Mouse (Mus musculus): ENCODE results near the gene Mmab. TPM values are rescaled to one million over a fixed set of nuclear protein-coding genes. Genes with fewer than 3 reads are reported as not detected.
A peak's percentile ranks its signal among the peaks of the same experiment; 100 is the strongest.

Gene Mmab
- 18.9 and 22.8 TPM in 2 replicates for polyA plus RNA-seq (2015; fragmentation: Nextera tagmentation; extraction: Ambion mirVana)

DNA sequence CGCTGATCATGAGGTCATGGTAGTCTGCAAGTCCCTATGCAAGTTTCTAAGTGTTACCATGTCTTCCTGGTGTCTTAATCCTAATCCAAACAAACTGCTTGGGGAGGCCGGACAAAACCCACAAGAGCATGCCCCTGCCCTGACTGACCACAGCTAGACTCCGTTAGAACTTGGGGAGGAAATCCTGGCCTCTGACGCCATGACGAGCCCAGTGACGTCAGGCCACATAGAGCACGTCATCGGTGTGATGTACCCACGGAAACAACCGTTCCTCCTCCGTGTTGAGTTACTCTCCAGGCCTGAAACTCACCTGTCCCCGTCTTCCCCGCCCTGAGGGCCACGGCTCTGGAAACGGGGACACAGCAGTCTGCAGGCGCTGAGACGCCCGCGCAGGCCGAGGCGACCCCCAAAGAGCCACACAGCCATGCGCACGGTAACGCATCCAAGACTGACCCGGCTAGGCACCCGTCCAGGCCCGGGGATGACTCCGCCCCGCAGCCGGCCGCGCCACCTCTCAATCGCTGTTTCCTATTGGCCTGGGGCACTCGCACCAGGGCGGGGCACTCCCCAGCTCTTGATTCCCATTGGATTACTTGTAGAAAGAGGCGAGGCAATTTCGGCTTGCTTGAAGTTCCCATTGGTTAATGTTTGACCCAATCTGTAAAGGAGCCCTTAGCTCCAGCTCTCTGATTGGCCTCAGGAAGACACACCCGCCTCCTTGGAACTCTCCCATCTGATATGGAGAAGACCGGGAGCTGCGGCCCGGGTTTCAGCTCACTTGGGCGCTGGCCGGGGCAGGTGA, at the start of gene Mmab, which contains the start of gene Mvk:
Mmab (minus strand) TSS at position 495 of the 802 bp plus-strand sequence.
Mvk (plus strand) TSS at position 704 of the 802 bp plus-strand sequence.
- DNase-seq (ENCODE audit: low spot score) (peak; percentile 100), ATAC-seq (replicated peaks; ENCODE audit: low FRiP score, low read depth) (peak; percentile 98)
- peak within 1 kb of the TSS; percentile 57 for H3K27ac ChIP-seq
- 0 out of 2 replicates have a peak, but pooled peaks cover 4% of the 10 kb centered on the region for H3K36me3 ChIP-seq (ENCODE audit: insufficient read depth, low read length)
- WGBS, result 2% methylated on average over 43 of the region's 43 CpGs
- H3K27me3 ChIP-seq (ENCODE audit: insufficient read depth, low read length), result no peaks in the 10 kb centered on the region
- peaks cover 12% of the 10 kb centered on the region for H3K4me1 ChIP-seq (replicated peaks; ENCODE audit: insufficient read depth, low read length)
- peak within 1 kb of the TSS; percentile 74 for H3K4me3 ChIP-seq (replicated peaks; ENCODE audit: low read depth, low read length)
- H3K4me2 ChIP-seq (ENCODE audit: low read length), result peak within 1 kb of the TSS; percentile 74
- H3K9me3 ChIP-seq (replicated peaks; ENCODE audit: low read length), result no peaks in the 10 kb centered on the region
- no peak for TF ChIP-seq CTCF (IDR thresholded peaks at IDR 0.05; ENCODE audit: low read depth)
- peak within 1 kb of the TSS; percentile 74 for H3K9ac ChIP-seq (ENCODE audit: low read depth, low read length)

- no peaks in the 10 kb centered on the region for H3K4me1 ChIP-seq (replicated peaks; ENCODE audit: insufficient read depth, low read length)
- no peak overlapping the region for H3K27ac ChIP-seq
- WGBS, result 94% methylated on average over 8 of the region's 8 CpGs
- H3K27me3 ChIP-seq (ENCODE audit: insufficient read depth, low read length), result no peaks in the 10 kb centered on the region
- TF ChIP-seq CTCF (IDR thresholded peaks at IDR 0.05; ENCODE audit: low read depth), result no peak
- H3K9me3 ChIP-seq (replicated peaks; ENCODE audit: low read length), result no peaks in the 10 kb centered on the region
- DNase-seq (ENCODE audit: low spot score) (no peak), ATAC-seq (replicated peaks; ENCODE audit: low FRiP score, low read depth) (no peak)
- no peak overlapping the region for H3K4me3 ChIP-seq (replicated peaks; ENCODE audit: low read depth, low read length)
- H3K36me3 ChIP-seq (ENCODE audit: insufficient read depth, low read length), result no peaks in the 10 kb centered on the region
- H3K9ac ChIP-seq (ENCODE audit: low read depth, low read length), result no peak overlapping the region
- H3K4me2 ChIP-seq (ENCODE audit: low read length), result no peak overlapping the region
Measured at GRCm38 (mm10) chr5:114490241-114490640, 46.4 kb upstream of the Mmab start.

- no peaks in the 10 kb centered on the region for H3K4me1 ChIP-seq (replicated peaks; ENCODE audit: insufficient read depth, low read length)
- no peaks in the 10 kb centered on the region for H3K36me3 ChIP-seq (ENCODE audit: insufficient read depth, low read length)
- no peak overlapping the region for H3K4me3 ChIP-seq (replicated peaks; ENCODE audit: low read depth, low read length)
- no peak for ATAC-seq (replicated peaks; ENCODE audit: low FRiP score, low read depth)
- WGBS, result 83% methylated on average over 6 of the region's 6 CpGs
- H3K27me3 ChIP-seq (ENCODE audit: insufficient read depth, low read length), result no peaks in the 10 kb centered on the region
- no peak overlapping the region for H3K27ac ChIP-seq
- DNase-seq (ENCODE audit: low spot score), result no peak
- TF ChIP-seq CTCF (IDR thresholded peaks at IDR 0.05; ENCODE audit: low read depth), result no peak
- no peaks in the 10 kb centered on the region for H3K9me3 ChIP-seq (replicated peaks; ENCODE audit: low read length)
- no peak overlapping the region for H3K4me2 ChIP-seq (ENCODE audit: low read length)
- no peak overlapping the region for H3K9ac ChIP-seq (ENCODE audit: low read depth, low read length)
Measured at GRCm38 (mm10) chr5:114489570-114489969, 45.7 kb upstream of the Mmab start.

GRCm38 (mm10) chr5:114485685-114486084, 41.8 kb upstream of the Mmab start:
- Histone ChIP-seq H3K9ac (ENCODE audit: low read depth, low read length) (no peak overlapping the region), H3K27me3 (ENCODE audit: insufficient read depth, low read length) (0 out of 2 replicates have a peak, but pooled peaks cover under 1% of the 10 kb centered on the region), H3K4me3 (replicated peaks; ENCODE audit: low read depth, low read length) (no peak overlapping the region), H3K9me3 (replicated peaks; ENCODE audit: low read length) (no peaks in the 10 kb centered on the region), H3K27ac (no peak overlapping the region), H3K4me1 (replicated peaks; ENCODE audit: insufficient read depth, low read length) (no peaks in the 10 kb centered on the region), H3K4me2 (ENCODE audit: low read length) (no peak overlapping the region), H3K36me3 (ENCODE audit: insufficient read depth, low read length) (no peaks in the 10 kb centered on the region)
- 90% methylated on average over 14 of the region's 14 CpGs for WGBS
- no peak for TF ChIP-seq CTCF (IDR thresholded peaks at IDR 0.05; ENCODE audit: low read depth)
- DNase-seq (ENCODE audit: low spot score) (no peak), ATAC-seq (replicated peaks; ENCODE audit: low FRiP score, low read depth) (no peak)

GRCm38 (mm10) chr5:114482587-114483011, 38.7 kb upstream of the Mmab start:
- no peaks in the 10 kb centered on the region for H3K4me1 ChIP-seq (replicated peaks; ENCODE audit: insufficient read depth, low read length)
- no peaks in the 10 kb centered on the region for H3K9me3 ChIP-seq (replicated peaks; ENCODE audit: low read length)
- DNase-seq (ENCODE audit: low spot score) (peak; percentile 47), ATAC-seq (replicated peaks; ENCODE audit: low FRiP score, low read depth) (no peak)
- TF ChIP-seq CTCF (IDR thresholded peaks at IDR 0.05; ENCODE audit: low read depth), result no peak
- no peak overlapping the region for H3K9ac ChIP-seq (ENCODE audit: low read depth, low read length)
- no peaks in the 10 kb centered on the region for H3K36me3 ChIP-seq (ENCODE audit: insufficient read depth, low read length)
- no peak overlapping the region for H3K4me3 ChIP-seq (replicated peaks; ENCODE audit: low read depth, low read length)
- H3K4me2 ChIP-seq (ENCODE audit: low read length), result peak overlapping the region; percentile 30; the same call in 1 of the 2 replicates
- WGBS, result 5% methylated on average over 14 of the region's 14 CpGs
- 0 out of 2 replicates have a peak, but pooled peaks cover 4% of the 10 kb centered on the region for H3K27me3 ChIP-seq (ENCODE audit: insufficient read depth, low read length)
- no peak overlapping the region for H3K27ac ChIP-seq

- Histone ChIP-seq H3K9ac (ENCODE audit: low read depth, low read length) (no peak overlapping the region), H3K27me3 (ENCODE audit: insufficient read depth, low read length) (0 out of 2 replicates have a peak, but pooled peaks cover 4% of the 10 kb centered on the region), H3K4me1 (replicated peaks; ENCODE audit: insufficient read depth, low read length) (no peaks in the 10 kb centered on the region), H3K9me3 (replicated peaks; ENCODE audit: low read length) (no peaks in the 10 kb centered on the region), H3K36me3 (ENCODE audit: insufficient read depth, low read length) (no peaks in the 10 kb centered on the region), H3K4me3 (replicated peaks; ENCODE audit: low read depth, low read length) (no peak overlapping the region), H3K4me2 (ENCODE audit: low read length) (no peak overlapping the region), H3K27ac (no peak overlapping the region)
- no peak for DNase-seq (ENCODE audit: low spot score)
- ATAC-seq (replicated peaks; ENCODE audit: low FRiP score, low read depth), result no peak
- no peak for TF ChIP-seq CTCF (IDR thresholded peaks at IDR 0.05; ENCODE audit: low read depth)
- 82% methylated on average over 12 of the region's 12 CpGs for WGBS
Measured at GRCm38 (mm10) chr5:114478267-114478666, 34.4 kb upstream of the Mmab start.
